Mouse (Mus musculus): ENCODE data around the gene Nr1h4. TPM values are rescaled to one million over a fixed set of nuclear protein-coding genes. Genes with fewer than 3 reads are reported as not detected.

Nr1h4 gene
- polyA plus RNA-seq, 1 experiment from 2014 or later, result 1.2 TPM

- no peak for ATAC-seq (ENCODE audit: insufficient number of reproducible peaks, insufficient read depth, low FRiP score, low read depth)
- Histone ChIP-seq H3K36me3 (ENCODE audit: control insufficient read depth, insufficient read depth, low read length) (no peaks in the 10 kb centered on the region), H3K4me2 (ENCODE audit: low read length) (no peak overlapping the region), H3K9ac (ENCODE audit: low read length) (no peak overlapping the region), H3K9me3 (ENCODE audit: control insufficient read depth, low read length) (no peaks in the 10 kb centered on the region), H3K4me1 (ENCODE audit: control insufficient read depth in 2 of 2, insufficient read depth in 2 of 2, low read length in 2 of 2) (no peaks in the 10 kb centered on the region), H3K4me3 (ENCODE audit: control insufficient read depth in 1 of 2, insufficient read depth in 1 of 2, low read depth in 1 of 2, low read length in 2 of 2) (no peak overlapping the region), H3K27ac (replicated peaks in 1 of 2; ENCODE audit: control insufficient read depth in 1 of 2, insufficient read depth in 1 of 2, low read depth in 2 of 2, low read length in 2 of 2) (no peak overlapping the region), H3K27me3 (ENCODE audit: control insufficient read depth, insufficient read depth, low read length) (no peaks in the 10 kb centered on the region)
- 71% methylated on average over 4 of the region's 4 CpGs for WGBS
These were observed 43.9 kb downstream of the Nr1h4 start for GRCm38 (mm10) chr10:89489459-89489858.

- no peak for ATAC-seq (ENCODE audit: insufficient number of reproducible peaks, insufficient read depth, low FRiP score, low read depth)
- 57% methylated on average over 4 of the region's 4 CpGs for WGBS
- H3K4me1 ChIP-seq (ENCODE audit: control insufficient read depth in 2 of 2, insufficient read depth in 2 of 2, low read length in 2 of 2), result no peaks in the 10 kb centered on the region
These were observed 46.2 kb downstream of the Nr1h4 start for GRCm38 (mm10) chr10:89486995-89487742.

GRCm38 (mm10) chr10:89484907-89485306, 48.5 kb downstream of the Nr1h4 start:
- no peak overlapping the region for H3K4me2 ChIP-seq (ENCODE audit: low read length)
- H3K9me3 ChIP-seq (ENCODE audit: control insufficient read depth, low read length), result no peaks in the 10 kb centered on the region
- no peaks in the 10 kb centered on the region for H3K4me1 ChIP-seq (ENCODE audit: control insufficient read depth in 2 of 2, insufficient read depth in 2 of 2, low read length in 2 of 2)
- H3K27ac ChIP-seq (replicated peaks in 1 of 2; ENCODE audit: control insufficient read depth in 1 of 2, insufficient read depth in 1 of 2, low read depth in 2 of 2, low read length in 2 of 2), result no peak overlapping the region
- no peaks in the 10 kb centered on the region for H3K36me3 ChIP-seq (ENCODE audit: control insufficient read depth, insufficient read depth, low read length)
- H3K27me3 ChIP-seq (ENCODE audit: control insufficient read depth, insufficient read depth, low read length), result no peaks in the 10 kb centered on the region
- no peak for ATAC-seq (ENCODE audit: insufficient number of reproducible peaks, insufficient read depth, low FRiP score, low read depth)
- no peak overlapping the region for H3K9ac ChIP-seq (ENCODE audit: low read length)
- no peak overlapping the region for H3K4me3 ChIP-seq (ENCODE audit: control insufficient read depth in 1 of 2, insufficient read depth in 1 of 2, low read depth in 1 of 2, low read length in 2 of 2)

More at GRCm38 (mm10) chr10:89486995-89487742, 46.2 kb downstream of the Nr1h4 start:
- Histone ChIP-seq H3K27me3 (ENCODE audit: control insufficient read depth, insufficient read depth, low read length) (no peaks in the 10 kb centered on the region), H3K9me3 (ENCODE audit: control insufficient read depth, low read length) (no peaks in the 10 kb centered on the region), H3K9ac (ENCODE audit: low read length) (no peak overlapping the region), H3K36me3 (ENCODE audit: control insufficient read depth, insufficient read depth, low read length) (no peaks in the 10 kb centered on the region), H3K4me3 (ENCODE audit: control insufficient read depth in 1 of 2, insufficient read depth in 1 of 2, low read depth in 1 of 2, low read length in 2 of 2) (no peak overlapping the region), H3K27ac (replicated peaks in 1 of 2; ENCODE audit: control insufficient read depth in 1 of 2, insufficient read depth in 1 of 2, low read depth in 2 of 2, low read length in 2 of 2) (no peak overlapping the region), H3K4me2 (ENCODE audit: low read length) (no peak overlapping the region)

GRCm38 (mm10) chr10:89483812-89484602, 49.4 kb downstream of the Nr1h4 start:
- H3K36me3 ChIP-seq (ENCODE audit: control insufficient read depth, insufficient read depth, low read length), result no peaks in the 10 kb centered on the region
- no peaks in the 10 kb centered on the region for H3K9me3 ChIP-seq (ENCODE audit: control insufficient read depth, low read length)
- no peaks in the 10 kb centered on the region for H3K4me1 ChIP-seq (ENCODE audit: control insufficient read depth in 2 of 2, insufficient read depth in 2 of 2, low read length in 2 of 2)
- 76% methylated on average over 18 of the region's 18 CpGs for WGBS
- H3K27me3 ChIP-seq (ENCODE audit: control insufficient read depth, insufficient read depth, low read length), result no peaks in the 10 kb centered on the region
- no peak overlapping the region for H3K4me3 ChIP-seq (ENCODE audit: control insufficient read depth in 1 of 2, insufficient read depth in 1 of 2, low read depth in 1 of 2, low read length in 2 of 2)
- H3K4me2 ChIP-seq (ENCODE audit: low read length), result no peak overlapping the region
- no peak overlapping the region for H3K9ac ChIP-seq (ENCODE audit: low read length)
- no peak for ATAC-seq (ENCODE audit: insufficient number of reproducible peaks, insufficient read depth, low FRiP score, low read depth)
- no peak overlapping the region for H3K27ac ChIP-seq (replicated peaks in 1 of 2; ENCODE audit: control insufficient read depth in 1 of 2, insufficient read depth in 1 of 2, low read depth in 2 of 2, low read length in 2 of 2)

GRCm38 (mm10) chr10:89483113-89483512, 50.3 kb downstream of the Nr1h4 start:
- no peaks in the 10 kb centered on the region for H3K9me3 ChIP-seq (ENCODE audit: control insufficient read depth, low read length)
- ATAC-seq (ENCODE audit: insufficient number of reproducible peaks, insufficient read depth, low FRiP score, low read depth), result no peak
- no peak overlapping the region for H3K9ac ChIP-seq (ENCODE audit: low read length)
- H3K36me3 ChIP-seq (ENCODE audit: control insufficient read depth, insufficient read depth, low read length), result no peaks in the 10 kb centered on the region
- 90% methylated on average over 14 of the region's 14 CpGs for WGBS
- no peaks in the 10 kb centered on the region for H3K4me1 ChIP-seq (ENCODE audit: control insufficient read depth in 2 of 2, insufficient read depth in 2 of 2, low read length in 2 of 2)
- H3K4me2 ChIP-seq (ENCODE audit: low read length), result no peak overlapping the region
- no peak overlapping the region for H3K4me3 ChIP-seq (ENCODE audit: control insufficient read depth in 1 of 2, insufficient read depth in 1 of 2, low read depth in 1 of 2, low read length in 2 of 2)
- no peaks in the 10 kb centered on the region for H3K27me3 ChIP-seq (ENCODE audit: control insufficient read depth, insufficient read depth, low read length)
- no peak overlapping the region for H3K27ac ChIP-seq (replicated peaks in 1 of 2; ENCODE audit: control insufficient read depth in 1 of 2, insufficient read depth in 1 of 2, low read depth in 2 of 2, low read length in 2 of 2)

- no peaks in the 10 kb centered on the region for H3K27me3 ChIP-seq (ENCODE audit: control insufficient read depth, insufficient read depth, low read length)
- H3K9me3 ChIP-seq (ENCODE audit: control insufficient read depth, low read length), result no peaks in the 10 kb centered on the region
- H3K9ac ChIP-seq (ENCODE audit: low read length), result no peak overlapping the region
- 85% methylated on average over 10 of the region's 10 CpGs for WGBS
- H3K4me2 ChIP-seq (ENCODE audit: low read length), result no peak overlapping the region
- no peaks in the 10 kb centered on the region for H3K4me1 ChIP-seq (ENCODE audit: control insufficient read depth in 2 of 2, insufficient read depth in 2 of 2, low read length in 2 of 2)
- H3K4me3 ChIP-seq (ENCODE audit: control insufficient read depth in 1 of 2, insufficient read depth in 1 of 2, low read depth in 1 of 2, low read length in 2 of 2), result no peak overlapping the region
- no peaks in the 10 kb centered on the region for H3K36me3 ChIP-seq (ENCODE audit: control insufficient read depth, insufficient read depth, low read length)
- no peak overlapping the region for H3K27ac ChIP-seq (replicated peaks in 1 of 2; ENCODE audit: control insufficient read depth in 1 of 2, insufficient read depth in 1 of 2, low read depth in 2 of 2, low read length in 2 of 2)
- no peak for ATAC-seq (ENCODE audit: insufficient number of reproducible peaks, insufficient read depth, low FRiP score, low read depth)
These were observed 51.2 kb downstream of the Nr1h4 start for GRCm38 (mm10) chr10:89482142-89482681.

GRCm38 (mm10) chr10:89481638-89482037, 51.7 kb downstream of the Nr1h4 start:
- H3K27ac ChIP-seq (replicated peaks in 1 of 2; ENCODE audit: control insufficient read depth in 1 of 2, insufficient read depth in 1 of 2, low read depth in 2 of 2, low read length in 2 of 2), result no peak overlapping the region
- H3K9me3 ChIP-seq (ENCODE audit: control insufficient read depth, low read length), result no peaks in the 10 kb centered on the region
- no peaks in the 10 kb centered on the region for H3K4me1 ChIP-seq (ENCODE audit: control insufficient read depth in 2 of 2, insufficient read depth in 2 of 2, low read length in 2 of 2)
- 67% methylated on average over 7 of the region's 7 CpGs for WGBS
- ATAC-seq (ENCODE audit: insufficient number of reproducible peaks, insufficient read depth, low FRiP score, low read depth), result no peak
- H3K9ac ChIP-seq (ENCODE audit: low read length), result no peak overlapping the region
- no peak overlapping the region for H3K4me3 ChIP-seq (ENCODE audit: control insufficient read depth in 1 of 2, insufficient read depth in 1 of 2, low read depth in 1 of 2, low read length in 2 of 2)
- H3K36me3 ChIP-seq (ENCODE audit: control insufficient read depth, insufficient read depth, low read length), result no peaks in the 10 kb centered on the region
- no peak overlapping the region for H3K4me2 ChIP-seq (ENCODE audit: low read length)
- H3K27me3 ChIP-seq (ENCODE audit: control insufficient read depth, insufficient read depth, low read length), result no peaks in the 10 kb centered on the region

All from heart, embryonic 14.5 days (tissue).